Mouse (Mus musculus): ENCODE data around the gene Cycs. TPM values are rescaled to one million over a fixed set of nuclear protein-coding genes. Genes with fewer than 3 reads are reported as not detected.

Gene Cycs
- 10 to 100 TPM; 23.7 to 32.0 TPM for polyA plus RNA-seq (2017; shearing (Covaris generic))

GRCm38 (mm10) chr6:50566141-50566996, at the start of gene Cycs:
Gene Cycs, minus strand, starts transcription at chr6:50566538.
- ATAC-seq = peak; percentile 96

GRCm38 (mm10) chr6:50601620-50602019, 35.3 kb upstream of the Cycs start:
- ATAC-seq = peak; percentile 40

GRCm38 (mm10) chr6:50598560-50598959, 32.2 kb upstream of the Cycs start:
- no peak for ATAC-seq

GRCm38 (mm10) chr6:50596301-50597211, 30.2 kb upstream of the Cycs start, which contains the start of gene 4921507P07Rik:
Gene 4921507P07Rik, minus strand, starts transcription at chr6:50596632.
- ATAC-seq = peak; percentile 81

- ATAC-seq = no peak
Measured at GRCm38 (mm10) chr6:50594372-50594771, 28.0 kb upstream of the Cycs start.

GRCm38 (mm10) chr6:50593334-50593845, 27.1 kb upstream of the Cycs start:
- ATAC-seq = no peak

GRCm38 (mm10) chr6:50590234-50590633, 23.9 kb upstream of the Cycs start:
- ATAC-seq = no peak

- ATAC-seq = peak; percentile 94
Measured at GRCm38 (mm10) chr6:50588251-50588650, 21.9 kb upstream of the Cycs start.

- ATAC-seq = no peak
Measured at GRCm38 (mm10) chr6:50587412-50587811, 21.1 kb upstream of the Cycs start.

GRCm38 (mm10) chr6:50586316-50586715, 20.0 kb upstream of the Cycs start:
- ATAC-seq = no peak

- no peak for ATAC-seq
Measured at GRCm38 (mm10) chr6:50585733-50586132, 19.4 kb upstream of the Cycs start.

GRCm38 (mm10) chr6:50571661-50572060, 5.3 kb upstream of the Cycs start:
- ATAC-seq = no peak

- ATAC-seq = peak; percentile 27
Measured at GRCm38 (mm10) chr6:50566997-50567255, 588 bp upstream of the Cycs start.

- no peak for ATAC-seq
Measured at GRCm38 (mm10) chr6:50563651-50564050, 2.7 kb downstream of the Cycs start.

- ATAC-seq = no peak
Measured at GRCm38 (mm10) chr6:50562421-50562820, 3.9 kb downstream of the Cycs start.

GRCm38 (mm10) chr6:50560776-50561175, 5.6 kb downstream of the Cycs start:
- ATAC-seq = peak; percentile 92

- no peak for ATAC-seq
Measured at GRCm38 (mm10) chr6:50558877-50559276, 7.5 kb downstream of the Cycs start.

GRCm38 (mm10) chr6:50557566-50557965, 8.8 kb downstream of the Cycs start:
- ATAC-seq = no peak

- peak; percentile 87 for ATAC-seq
Measured at GRCm38 (mm10) chr6:50554223-50554622, 12.1 kb downstream of the Cycs start.

- peak; percentile 46 for ATAC-seq
Measured at GRCm38 (mm10) chr6:50552881-50553518, 13.3 kb downstream of the Cycs start.

GRCm38 (mm10) chr6:50549791-50550190, 16.5 kb downstream of the Cycs start:
- no peak for ATAC-seq

GRCm38 (mm10) chr6:50549051-50549450, 17.3 kb downstream of the Cycs start:
- ATAC-seq = no peak

Data from CD4-positive, CD25-positive, alpha-beta regulatory T cell, adult 4 months (primary cell).